In the genomic region with DNA sequence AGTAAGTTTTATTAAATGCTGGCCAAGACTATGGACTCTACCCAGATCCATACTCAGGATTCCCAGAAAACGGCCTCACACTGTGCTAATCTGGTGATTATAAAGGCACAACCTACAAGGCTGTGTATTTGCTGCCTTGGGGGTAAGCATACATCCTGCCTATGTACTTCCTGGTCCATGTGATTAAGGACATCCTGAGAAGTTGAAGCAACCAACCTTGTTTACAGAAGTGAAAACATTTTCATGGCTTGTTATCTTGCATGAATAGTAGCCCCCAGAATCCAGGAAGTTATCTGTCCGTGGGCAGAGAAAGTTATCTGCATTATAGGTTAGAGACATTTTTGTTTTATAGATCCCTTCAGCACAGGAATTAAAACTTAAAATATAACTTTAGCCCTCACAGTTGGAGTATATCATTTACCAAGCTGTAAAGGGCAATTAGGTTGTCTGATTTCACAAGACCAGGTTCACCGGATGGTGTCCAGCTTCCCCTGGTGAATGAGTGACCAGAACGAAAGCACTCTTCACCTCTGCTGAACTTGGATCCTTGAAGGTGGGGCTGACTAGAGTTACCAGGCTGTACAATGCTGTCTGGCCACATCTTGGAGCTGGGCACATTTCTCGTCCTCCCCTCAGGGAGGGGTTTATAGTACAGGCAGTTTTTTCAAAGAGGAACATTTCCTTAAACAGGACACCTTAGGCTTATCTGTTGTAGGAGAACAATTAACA, we compare ENCODE assay signal across 9 mouse cellular contexts.
DNase-seq lines count a peak whose midpoint lies in the region; ATAC-seq and TF ChIP-seq lines count a peak whose summit lies in the region.
"Had no signal": no experiment of that assay in that cellular context is flagged by ENCODE, and none has a peak within 500 bp of the region (broad histone marks: within the 10 kb centered on the region; RNA-seq: fewer than 3 reads in every experiment).

No protein-coding gene starts in this region.

- peaks cover 11% of the 10 kb centered on the region for H3K4me1 ChIP-seq in bone marrow, adult 2 months (ENCODE audit: control insufficient read depth, insufficient read depth, low read length)
- H3K4me1 ChIP-seq in kidney, embryonic 16.5 days (ENCODE audit: insufficient read depth, low read length), result peaks cover 17% of the 10 kb centered on the region; the same call in 1 of the 2 replicates
- no peaks in the 10 kb centered on the region for H3K4me1 ChIP-seq in hindbrain, embryonic 16.5 days (ENCODE audit: control insufficient read depth, insufficient read depth, low read depth, low read length)
- H3K4me1 ChIP-seq: embryonic facial prominence, embryonic 13.5 days had no signal

- H3K9me3 ChIP-seq in kidney, embryonic 16.5 days (ENCODE audit: low read length), result peaks cover 5% of the 10 kb centered on the region
- no peaks in the 10 kb centered on the region for H3K9me3 ChIP-seq in hindbrain, embryonic 16.5 days (ENCODE audit: control insufficient read depth, low read length)

- no peaks in the 10 kb centered on the region for H3K27me3 ChIP-seq in kidney, embryonic 16.5 days (ENCODE audit: insufficient read depth, low read length)
- no peaks in the 10 kb centered on the region for H3K27me3 ChIP-seq in hindbrain, embryonic 16.5 days (replicated peaks; ENCODE audit: control insufficient read depth, insufficient read depth, low read length)
- H3K27me3 ChIP-seq: embryonic facial prominence, embryonic 13.5 days; heart, embryonic 13.5 days had no signal

- peak overlapping the region; percentile 72; the same call in 1 of the 2 replicates for H3K27ac ChIP-seq in bone marrow, adult 2 months (ENCODE audit: control insufficient read depth, insufficient read depth, low read depth, low read length, poor library complexity)
- H3K27ac ChIP-seq in kidney, embryonic 16.5 days (ENCODE audit: low read length), result peak overlapping the region; percentile 61; the same call in 1 of the 2 replicates
- no peak overlapping the region for H3K27ac ChIP-seq in hindbrain, embryonic 16.5 days (ENCODE audit: low read depth, low read length)
- H3K27ac ChIP-seq: embryonic facial prominence, embryonic 13.5 days; heart, embryonic 13.5 days had no signal

- DNase-seq in CD4-positive helper T cell, adult 2 months (ENCODE audit: low read depth, low spot score), result peak; percentile 28
- DNase-seq in lung, postnatal 14 days, result peak; percentile 38
- DNase-seq in ovary, adult 18-20 months (ENCODE audit: low spot score), result no peak
- DNase-seq in left cerebral cortex, adult 9 months (ENCODE audit: low spot score in 2 of 2), result no peak

- H3K4me2 ChIP-seq in kidney, embryonic 16.5 days (replicated peaks; ENCODE audit: low read depth, low read length), result no peak overlapping the region
- H3K4me2 ChIP-seq in hindbrain, embryonic 16.5 days (ENCODE audit: low read length), result no peak overlapping the region
- H3K4me2 ChIP-seq: embryonic facial prominence, embryonic 13.5 days; heart, embryonic 13.5 days had no signal

- TF ChIP-seq CTCF in bone marrow, adult 2 months (IDR thresholded peaks at IDR 0.05; ENCODE audit: control insufficient read depth, insufficient read depth, low read length), result no peak

- no peak overlapping the region for H3K4me3 ChIP-seq in bone marrow, adult 2 months (replicated peaks; ENCODE audit: control insufficient read depth, low read depth, low read length)
- H3K4me3 ChIP-seq in kidney, embryonic 16.5 days (ENCODE audit: low read length), result no peak overlapping the region
- no peak overlapping the region for H3K4me3 ChIP-seq in hindbrain, embryonic 16.5 days (ENCODE audit: low read length)
- H3K4me3 ChIP-seq: embryonic facial prominence, embryonic 13.5 days; heart, embryonic 13.5 days had no signal

- H3K9ac ChIP-seq in kidney, embryonic 16.5 days (replicated peaks; ENCODE audit: low read length), result no peak overlapping the region
- no peak overlapping the region for H3K9ac ChIP-seq in hindbrain, embryonic 16.5 days (ENCODE audit: low read depth, low read length)
- H3K9ac ChIP-seq: embryonic facial prominence, embryonic 13.5 days; heart, embryonic 13.5 days had no signal

- ATAC-seq in kidney, embryonic 16.5 days (ENCODE audit: low FRiP score, low TSS enrichment), result peak; percentile 95
- no peak for ATAC-seq in hindbrain, embryonic 16.5 days

- 43% methylated on average over 5 of the region's 5 CpGs for WGBS in bone marrow, adult 2 months
- 40% methylated on average over 5 of the region's 5 CpGs for WGBS in kidney, embryonic 16.5 days
- WGBS in hindbrain, embryonic 16.5 days, result 89% methylated on average over 5 of the region's 5 CpGs

- TF ChIP-seq POLR2A in bone marrow, adult 2 months (IDR thresholded peaks at IDR 0.05; ENCODE audit: borderline replicate concordance, control insufficient read depth, low read depth, low read length), result no peak

- no peaks in the 10 kb centered on the region for H3K36me3 ChIP-seq in kidney, embryonic 16.5 days (ENCODE audit: insufficient read depth, low read length)
- no peaks in the 10 kb centered on the region for H3K36me3 ChIP-seq in hindbrain, embryonic 16.5 days (ENCODE audit: control insufficient read depth, insufficient read depth, low read length)
- H3K36me3 ChIP-seq: embryonic facial prominence, embryonic 13.5 days; heart, embryonic 13.5 days had no signal

Comparison
In these comparisons a context has a peak if more than half of its experiments do, and no peak if none do; other contexts are left out.
1. DNase-seq: peak in CD4-positive helper T cell, adult 2 months (single experiment) and lung, postnatal 14 days (single experiment); none in ovary, adult 18-20 months (single experiment) and left cerebral cortex, adult 9 months (0 of 2).